In genomic region chr9:58838504-58838903, GRCm38 (mm10) we compare ENCODE assay signal across 27 mouse cellular contexts. TPM values are rescaled to one million over a fixed set of nuclear protein-coding genes. Genes with fewer than 3 reads are reported as not detected.
DNase-seq lines count a peak whose midpoint lies in the region; ATAC-seq lines count a peak whose summit lies in the region.
"Had no signal": no experiment of that assay in that cellular context is flagged by ENCODE, and none has a peak within 500 bp of the region (broad histone marks: within the 10 kb centered on the region; RNA-seq: fewer than 3 reads in every experiment).

No protein-coding gene starts in this region.

- no peaks in the 10 kb centered on the region for H3K27me3 ChIP-seq in heart, embryonic 11.5 days (ENCODE audit: control insufficient read depth, insufficient read depth, low read length)
- H3K27me3 ChIP-seq: embryonic facial prominence, embryonic 12.5 days; embryonic facial prominence, embryonic 15.5 days; forebrain, embryonic 12.5 days; forebrain, embryonic 15.5 days had no signal

- intact Hi-C loops in heart, postnatal 10 days (cut with DNase I) = no loop called here

- H3K4me1 ChIP-seq in heart, embryonic 11.5 days (ENCODE audit: control insufficient read depth, insufficient read depth, low read length) = peaks cover 48% of the 10 kb centered on the region
- H3K4me1 ChIP-seq: embryonic facial prominence, embryonic 12.5 days; embryonic facial prominence, embryonic 15.5 days; forebrain, embryonic 15.5 days had no signal

- no peaks in the 10 kb centered on the region for H3K9me3 ChIP-seq in heart, embryonic 11.5 days (replicated peaks; ENCODE audit: control insufficient read depth, low read length)
- H3K9me3 ChIP-seq: embryonic facial prominence, embryonic 12.5 days; embryonic facial prominence, embryonic 15.5 days; forebrain, embryonic 12.5 days; forebrain, embryonic 15.5 days had no signal

- H3K4me3 ChIP-seq in heart, embryonic 11.5 days (ENCODE audit: low read depth, low read length) = no peak overlapping the region
- H3K4me3 ChIP-seq: embryonic facial prominence, embryonic 12.5 days; embryonic facial prominence, embryonic 15.5 days; forebrain, embryonic 12.5 days; forebrain, embryonic 15.5 days; heart, adult 2 months had no signal

- WGBS in heart, embryonic 11.5 days (ENCODE audit: insufficient replicate concordance) = 66% methylated on average over 5 of the region's 5 CpGs

- H3K36me3 ChIP-seq in heart, embryonic 11.5 days (ENCODE audit: control insufficient read depth, insufficient read depth, low read length) = no peaks in the 10 kb centered on the region
- H3K36me3 ChIP-seq: embryonic facial prominence, embryonic 12.5 days; embryonic facial prominence, embryonic 15.5 days; forebrain, embryonic 12.5 days; forebrain, embryonic 15.5 days had no signal

- no peak overlapping the region for H3K4me2 ChIP-seq in heart, embryonic 11.5 days
- H3K4me2 ChIP-seq: embryonic facial prominence, embryonic 12.5 days; embryonic facial prominence, embryonic 15.5 days; forebrain, embryonic 12.5 days; forebrain, embryonic 15.5 days; hindbrain, embryonic 14.5 days had no signal

- DNase-seq in cerebellum, adult 11 months = peak; percentile 11
- DNase-seq in cerebellum, adult 18-20 months = no peak
- DNase-seq in cerebellum, adult 9-11 months = peak; percentile 22
- no peak for DNase-seq in cerebellum, postnatal 4 days (ENCODE audit: low spot score in 2 of 2)
- DNase-seq in heart, postnatal 10 days = no peak
- peak; percentile 63 for DNase-seq in MN1 (ENCODE audit: low spot score)
- DNase-seq in urinary bladder, postnatal 14 days (ENCODE audit: low spot score) = no peak
- DNase-seq: adrenal gland, postnatal 10 days; adrenal gland, postnatal 36 days; gastrocnemius, postnatal 10 days; gastrocnemius, postnatal 36 days; heart, adult 2 months; heart, postnatal 4 days; kidney, adult 18-20 months; kidney, adult 9 months had no signal

- H3K9ac ChIP-seq in heart, embryonic 11.5 days (ENCODE audit: low read depth, low read length) = no peak overlapping the region
- H3K9ac ChIP-seq: embryonic facial prominence, embryonic 12.5 days; embryonic facial prominence, embryonic 15.5 days; forebrain, embryonic 12.5 days; forebrain, embryonic 15.5 days; hindbrain, embryonic 14.5 days had no signal

- no peak; the same call in 1 of the 2 replicates for ATAC-seq in heart, embryonic 11.5 days (replicated peaks; ENCODE audit: insufficient number of reproducible peaks, low FRiP score, low TSS enrichment)
- ATAC-seq: forebrain, embryonic 15.5 days; hindbrain, postnatal 0 days; inflammation-experienced regulatory T-cells, adult 6 months; intestine, embryonic 16.5 days; Patski had no signal

- H3K27ac ChIP-seq in heart, embryonic 11.5 days (ENCODE audit: low read depth, low read length) = peak overlapping the region; percentile 50; the same call in 1 of the 2 replicates
- H3K27ac ChIP-seq: embryonic facial prominence, embryonic 12.5 days; embryonic facial prominence, embryonic 15.5 days; forebrain, embryonic 12.5 days; forebrain, embryonic 15.5 days; heart, adult 2 months; hindbrain, embryonic 14.5 days; hindbrain, postnatal 0 days had no signal

RNA-seq across cellular contexts. Expression of gene Hcn4, which starts 15.3 kb away (rescaled TPM):
- polyA plus RNA-seq in heart, embryonic 11.5 days (2014; fragmentation: Nextera tagmentation; extraction: Ambion mirVana) = 3.0 and 3.2 TPM in 2 replicates
- 1 to 10 TPM; 4.3 to 5.5 TPM for total RNA-seq in heart, postnatal 10 days (2021)
- total RNA-seq: common myeloid progenitor, adult 5-6 weeks; granulocyte monocyte progenitor cell, adult 5-6 weeks had no signal
- polyA plus RNA-seq: inflammation-experienced regulatory T-cells, adult 6 months had no signal

Comparison
In these comparisons a context has a peak if more than half of its experiments do, and no peak if none do; other contexts are left out.
1. DNase-seq: peak in cerebellum, adult 11 months (single experiment), cerebellum, adult 9-11 months (single experiment) and MN1 (single experiment); none in cerebellum, adult 18-20 months (0 of 2), cerebellum, postnatal 4 days (0 of 2), heart, postnatal 10 days (0 of 2) and urinary bladder, postnatal 14 days (single experiment).